ENCODE assay signal across 8 mouse cellular contexts in the genomic region with DNA sequence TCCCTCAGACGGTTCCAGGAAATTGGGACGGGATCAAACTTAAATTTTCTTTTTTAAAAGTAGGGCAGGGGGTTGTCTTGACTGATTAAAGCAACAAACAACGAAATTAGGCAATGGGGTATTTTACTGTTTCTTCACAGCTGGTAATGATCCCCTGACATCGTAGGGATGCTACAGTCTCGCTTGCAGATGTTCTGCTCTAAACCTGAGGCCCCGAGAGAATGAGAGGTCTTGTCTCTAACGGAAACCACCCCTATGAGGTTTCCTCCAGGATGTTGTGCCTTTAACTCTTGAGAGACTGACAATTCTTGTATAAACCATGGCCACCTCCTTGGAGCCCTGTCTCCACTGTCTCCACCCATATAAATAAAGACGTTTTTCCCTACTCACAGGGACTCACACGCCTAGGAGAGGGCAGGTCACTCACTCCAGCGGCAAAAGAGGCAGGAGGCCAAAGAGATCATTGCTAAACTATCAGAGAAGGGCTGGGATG. TPM values are rescaled to one million over a fixed set of nuclear protein-coding genes. Genes with fewer than 3 reads are reported as not detected.
A peak's percentile ranks its signal among the peaks of the same experiment; 100 is the strongest.
DNase-seq lines count a peak whose midpoint lies in the region; ATAC-seq and TF ChIP-seq lines count a peak whose summit lies in the region.

A gene (minus strand): TSS at position 208 of the 493 bp plus-strand sequence.

- peak within 1 kb of the TSS; percentile 82 for H3K9ac ChIP-seq in heart, adult 2 months (ENCODE audit: low read depth, low read length)
- H3K9ac ChIP-seq in intestine, postnatal 0 days (ENCODE audit: low read depth, low read length), result peak within 1 kb of the TSS; percentile 52
- H3K9ac ChIP-seq in stomach, embryonic 15.5 days, result peak within 1 kb of the TSS; percentile 52; the same call in 1 of the 2 replicates

- intact Hi-C loops in heart, adult 2 months (cut with DNase I), result loop anchor here (2.0 kb wide), 2 partner anchors 25 to 41 kb away; a partner anchor contains a TSS

- TF ChIP-seq EP300 in heart, adult 2 months (IDR thresholded peaks at IDR 0.05; ENCODE audit: insufficient read depth, low read depth, low read length), result no peak

- WGBS in heart, adult 2 months, result 3% methylated on average over 10 of the region's 10 CpGs
- WGBS in intestine, postnatal 0 days, result 1% methylated on average over 10 of the region's 10 CpGs
- WGBS in stomach, embryonic 15.5 days, result under 1% methylated on average over 10 of the region's 10 CpGs

- peaks cover 10% of the 10 kb centered on the region for H3K4me1 ChIP-seq in heart, adult 2 months (ENCODE audit: control insufficient read depth, insufficient read depth, low read length)
- H3K4me1 ChIP-seq in intestine, postnatal 0 days (replicated peaks; ENCODE audit: control insufficient read depth, insufficient read depth, low read length), result peaks cover 15% of the 10 kb centered on the region
- peaks cover 22% of the 10 kb centered on the region for H3K4me1 ChIP-seq in stomach, embryonic 15.5 days

- DNase-seq in heart, adult 2 months, result peak in 1 of 2 experiments; percentile 43
- DNase-seq in heart, adult 11 months, result no peak
- peak; percentile 14 for DNase-seq in adipocyte (ENCODE audit: low spot score)
- no peak for DNase-seq in gonadal fat pad, adult 2 months (ENCODE audit: low read depth)
- peak; percentile 53 for DNase-seq in lung, postnatal 10 days
- no peak for DNase-seq in spleen, postnatal 10 days (ENCODE audit: low spot score in 2 of 2)

- H3K4me3 ChIP-seq in heart, adult 2 months, result peak within 1 kb of the TSS; percentile 67
- peak within 1 kb of the TSS; percentile 50 for H3K4me3 ChIP-seq in intestine, postnatal 0 days (ENCODE audit: low read depth, low read length)
- H3K4me3 ChIP-seq in stomach, embryonic 15.5 days (replicated peaks), result peak within 1 kb of the TSS; percentile 56

- no peaks in the 10 kb centered on the region; the same call in 1 of the 2 replicates for H3K36me3 ChIP-seq in heart, adult 2 months (ENCODE audit: control insufficient read depth, insufficient read depth, low read length)
- H3K36me3 ChIP-seq in intestine, postnatal 0 days (ENCODE audit: control insufficient read depth, insufficient read depth), result no peaks in the 10 kb centered on the region
- H3K36me3 ChIP-seq in stomach, embryonic 15.5 days, result peaks cover 9% of the 10 kb centered on the region; the same call in 1 of the 2 replicates

- H3K9me3 ChIP-seq in intestine, postnatal 0 days (ENCODE audit: control insufficient read depth), result no peaks in the 10 kb centered on the region
- H3K9me3 ChIP-seq in stomach, embryonic 15.5 days, result no peaks in the 10 kb centered on the region

- ATAC-seq in intestine, postnatal 0 days, result peak; percentile 7
- ATAC-seq in stomach, embryonic 15.5 days (ENCODE audit: insufficient read depth, low FRiP score, low read depth), result no peak; the same call in 1 of the 2 replicates

- H3K4me2 ChIP-seq in intestine, postnatal 0 days (replicated peaks; ENCODE audit: low read depth), result peak within 1 kb of the TSS; percentile 78
- H3K4me2 ChIP-seq in stomach, embryonic 15.5 days, result peak within 1 kb of the TSS; percentile 62

- H3K27ac ChIP-seq in heart, adult 2 months, result peak within 1 kb of the TSS; percentile 98
- H3K27ac ChIP-seq in intestine, postnatal 0 days (ENCODE audit: low read depth, low read length), result peak within 1 kb of the TSS; percentile 87
- H3K27ac ChIP-seq in stomach, embryonic 15.5 days, result peak within 1 kb of the TSS; percentile 91

- TF ChIP-seq CTCF in heart, adult 2 months (IDR thresholded peaks at IDR 0.05), result no peak
- TF ChIP-seq CTCF in intestine, postnatal 0 days (IDR thresholded peaks at IDR 0.05; ENCODE audit: low read depth), result no peak

- no peaks in the 10 kb centered on the region for H3K79me2 ChIP-seq in heart, adult 2 months (replicated peaks; ENCODE audit: control insufficient read depth, insufficient read depth, low read length)

- no peaks in the 10 kb centered on the region for H3K27me3 ChIP-seq in heart, adult 2 months (ENCODE audit: control insufficient read depth, insufficient read depth, low read length)
- H3K27me3 ChIP-seq in intestine, postnatal 0 days (replicated peaks; ENCODE audit: control insufficient read depth, insufficient read depth, low read length), result no peaks in the 10 kb centered on the region
- H3K27me3 ChIP-seq in stomach, embryonic 15.5 days (replicated peaks), result no peaks in the 10 kb centered on the region

- no peak for TF ChIP-seq POLR2A in heart, adult 2 months (IDR thresholded peaks at IDR 0.05; ENCODE audit: insufficient read depth, low read depth, low read length)

RNA-seq across cellular contexts. Expression of the gene that starts here (rescaled TPM):
- total RNA-seq in heart, adult 2 months (2021), result 10 to 100 TPM; 15.8 to 20.0 TPM
- polyA plus RNA-seq in heart, adult 2 months (2012; rRNA removed), result 15.7 and 16.0 TPM in 2 replicates
- 12.7 and 14.7 TPM in 2 replicates for polyA plus RNA-seq in gonadal fat pad, adult 2 months (2012; rRNA removed)
- 11.4 and 14.9 TPM in 2 replicates for polyA plus RNA-seq in intestine, postnatal 0 days (2015; fragmentation: Nextera tagmentation; extraction: Ambion mirVana)
- polyA plus RNA-seq in stomach, embryonic 15.5 days (2015; fragmentation: Nextera tagmentation; extraction: Ambion mirVana), result 52.7 and 55.8 TPM in 2 replicates

Comparison
In these comparisons a context has a peak if more than half of its experiments do, and no peak if none do; other contexts are left out.
1. DNase-seq: peak in adipocyte (single experiment) and lung, postnatal 10 days (single experiment); none in heart, adult 11 months (single experiment), gonadal fat pad, adult 2 months (single experiment) and spleen, postnatal 10 days (0 of 2).
2. Peak in every context shown above with its lines, with median percentiles within 50 percentile points of each other: H3K27ac ChIP-seq, H3K4me3 ChIP-seq and H3K9ac ChIP-seq.